Mouse (Mus musculus) ZHBTc4 (cell line): ENCODE measurements around the gene Slc35e1.

Source experiments
- DNase-seq: peaks from one replicate; pipeline ENCODE4 v3.0.0-alpha.2; 2011; ENCODE audit warnings: low read depth, low spot score

The Slc35e1 gene

DNA sequence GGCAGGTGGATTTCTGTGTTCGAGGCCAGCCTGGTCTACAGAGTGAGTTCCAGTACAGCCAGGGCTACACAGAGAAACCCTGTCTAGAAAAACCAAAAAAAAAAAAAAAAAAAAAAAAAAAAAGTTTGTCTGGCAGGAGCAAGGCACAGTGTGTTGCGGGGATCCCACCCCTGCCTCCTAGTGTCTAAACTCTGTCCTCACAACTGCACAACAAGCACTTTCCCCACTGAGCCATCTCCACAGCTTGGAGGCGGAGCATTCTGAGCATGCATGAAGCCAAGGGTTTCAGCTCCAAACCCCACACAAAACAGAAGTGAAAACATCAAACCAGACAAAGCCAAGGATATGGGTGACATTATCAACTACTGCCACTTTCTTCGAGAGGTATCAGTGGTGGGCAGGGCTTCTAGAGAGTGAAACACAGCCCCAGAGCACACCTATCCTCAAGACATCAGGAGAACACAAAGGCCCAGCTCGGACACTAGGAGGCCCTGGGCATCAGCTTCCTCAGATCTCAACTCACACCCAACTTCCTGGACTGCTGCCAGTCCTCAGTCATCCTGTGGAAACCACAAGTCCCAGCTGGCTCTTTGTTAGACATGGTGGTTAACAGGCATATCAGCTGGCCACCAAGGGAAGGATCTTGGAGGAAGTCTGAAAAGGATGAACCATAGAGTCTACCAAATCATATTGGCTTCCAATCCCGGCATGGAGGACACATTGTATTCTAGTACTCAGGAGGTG lies 6.8 kb downstream of the Slc35e1 start:
- peak; percentile 58 for DNase-seq

DNA sequence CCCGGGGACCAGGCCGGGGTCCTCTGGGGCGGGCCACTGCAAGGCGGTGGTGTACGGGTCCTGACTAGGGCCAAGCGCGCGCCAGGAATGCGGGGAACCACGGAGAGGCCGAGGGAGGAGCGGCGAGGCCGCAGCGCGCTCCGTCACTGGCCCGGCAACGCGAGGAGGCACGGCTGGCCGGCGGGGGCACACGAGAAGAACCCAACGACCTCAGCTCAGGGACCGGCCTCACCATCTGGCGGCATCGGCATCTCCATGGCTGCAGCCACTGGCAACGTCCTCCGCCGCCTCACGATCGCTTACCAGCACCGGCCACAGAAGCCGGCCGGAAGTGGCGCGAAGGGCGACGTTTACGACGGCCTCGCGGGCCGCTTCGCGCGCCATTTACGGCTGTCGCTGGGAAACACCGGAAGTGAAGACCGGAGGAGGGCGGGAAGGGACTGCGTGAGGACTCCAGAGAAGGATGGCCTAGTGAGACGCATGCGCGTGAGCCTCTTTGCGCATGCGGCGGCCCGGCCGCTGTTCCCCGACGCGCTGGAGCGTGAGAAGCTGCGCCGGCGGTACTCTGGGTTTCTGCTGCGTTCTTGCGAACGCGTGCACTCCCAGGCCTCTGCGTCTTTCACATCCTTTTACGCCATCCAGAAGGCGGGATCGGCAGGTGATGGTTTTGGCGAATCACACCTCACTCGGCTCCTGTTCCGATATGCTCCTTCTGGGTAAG lies 17.4 kb downstream of the Slc35e1 start, which contains the start of gene Cherp:
Cherp (minus strand) TSS at position 401 of the 721 bp plus-strand sequence.
- DNase-seq, result peak; percentile 100

DNA sequence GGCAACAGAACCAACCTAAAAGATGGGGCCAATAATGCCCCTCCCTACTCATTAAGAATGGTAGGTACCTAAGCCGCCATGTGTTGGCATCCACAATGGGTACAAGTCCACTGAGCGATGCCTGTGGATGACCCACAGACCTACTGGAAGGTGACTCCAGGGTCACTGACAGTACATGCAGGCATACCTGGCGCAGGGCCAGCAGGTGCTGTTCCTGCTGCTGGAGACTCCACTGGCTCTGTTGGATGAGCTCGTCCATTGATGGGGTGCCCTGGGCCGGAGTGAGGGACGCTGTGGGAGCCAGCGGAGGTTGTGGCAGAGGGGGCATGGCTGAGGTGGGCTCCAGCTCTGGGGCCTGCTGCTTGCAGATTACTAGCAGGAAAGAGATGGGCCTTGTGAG lies 21.7 kb downstream of the Slc35e1 start:
- no peak for DNase-seq

DNA sequence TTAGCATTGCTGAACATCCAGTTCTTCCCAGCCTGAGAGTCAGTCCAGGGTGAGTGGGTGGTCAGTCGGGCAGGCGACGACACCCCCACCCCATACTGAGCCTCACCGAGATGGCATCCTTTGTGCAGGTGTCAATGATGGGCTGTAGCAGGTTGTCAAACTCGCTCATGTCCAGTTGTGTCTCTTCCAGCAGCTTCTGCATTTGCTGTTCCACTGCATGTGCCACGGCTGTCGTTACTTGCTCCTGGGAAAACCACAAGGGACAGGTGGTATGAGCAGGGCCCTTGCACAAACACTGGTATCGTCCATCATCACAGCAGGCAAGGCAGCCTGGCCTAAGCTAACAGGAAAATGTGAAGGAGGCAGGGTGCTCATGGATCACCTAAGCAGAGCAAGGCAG lies 22.4 kb downstream of the Slc35e1 start:
- DNase-seq, result no peak

DNA sequence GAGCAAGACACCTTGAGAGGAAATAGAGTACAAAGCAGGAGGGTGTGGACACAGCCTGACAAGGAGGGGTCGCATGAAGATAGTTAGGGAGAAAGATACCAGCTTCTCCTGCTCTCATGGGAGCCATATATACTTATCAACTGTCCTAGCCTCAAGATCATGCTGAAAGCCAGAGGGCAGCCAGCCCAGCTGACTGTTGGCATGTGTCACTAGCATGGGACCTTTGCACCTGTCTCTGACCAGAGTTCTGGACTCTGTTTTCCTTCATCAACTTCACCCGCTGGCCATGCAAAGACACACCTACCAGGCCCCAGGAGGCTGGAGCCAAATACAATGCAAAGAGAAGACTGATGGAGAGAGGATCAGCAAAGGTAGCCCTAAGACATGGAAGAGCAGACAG lies 23.2 kb downstream of the Slc35e1 start:
- DNase-seq, result no peak

DNA sequence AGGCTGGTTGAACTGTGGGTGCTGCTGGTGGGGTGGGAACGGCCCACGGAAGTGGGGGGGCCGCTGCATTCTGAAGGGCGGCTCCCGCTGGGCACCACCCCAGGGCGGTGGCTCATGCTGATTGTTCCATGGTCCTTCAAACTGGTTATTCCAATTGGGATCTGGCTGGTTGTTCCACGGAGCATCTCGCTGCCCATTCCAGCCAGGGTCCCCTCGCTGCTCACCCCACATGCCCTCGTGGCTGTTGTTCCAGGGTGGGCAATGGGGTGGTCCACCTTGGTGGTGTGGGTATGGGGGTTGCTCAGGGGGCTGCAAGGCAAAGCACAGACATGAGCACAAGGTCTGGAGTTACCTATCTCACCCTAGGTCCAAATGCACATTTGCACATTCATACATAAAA lies 28.2 kb downstream of the Slc35e1 start:
- no peak for DNase-seq

DNA sequence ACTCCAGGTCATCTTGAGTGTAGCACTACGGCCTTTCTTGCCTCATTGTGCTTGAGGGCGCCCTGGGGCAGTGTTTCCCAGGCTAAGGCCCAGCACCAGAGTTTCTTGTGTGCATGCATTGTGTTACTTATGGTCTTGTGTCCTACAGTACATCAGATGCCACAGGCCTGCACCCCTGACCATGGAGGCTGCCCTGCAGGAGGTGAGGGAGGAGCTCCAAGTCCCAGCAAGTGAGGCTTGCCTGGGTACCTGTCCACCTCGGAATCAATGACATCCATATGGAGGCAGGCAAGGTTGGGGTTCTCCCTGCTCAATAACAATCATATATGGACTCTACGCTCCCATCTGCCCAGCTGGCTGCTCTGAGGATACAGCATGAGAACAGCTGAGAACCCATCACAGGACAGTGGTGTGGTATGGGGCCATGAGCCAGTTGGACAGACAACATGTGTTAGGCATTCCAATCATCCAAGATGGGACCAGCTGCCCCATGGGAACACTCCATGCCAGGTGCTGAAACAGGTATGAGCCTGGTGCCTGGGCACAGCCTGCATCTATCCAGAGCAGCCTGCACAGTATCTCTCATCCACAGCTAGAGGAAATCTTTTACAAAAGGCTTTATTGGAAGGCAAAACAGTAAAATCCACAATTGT lies 32.4 kb downstream of the Slc35e1 start:
- no peak for DNase-seq

DNA sequence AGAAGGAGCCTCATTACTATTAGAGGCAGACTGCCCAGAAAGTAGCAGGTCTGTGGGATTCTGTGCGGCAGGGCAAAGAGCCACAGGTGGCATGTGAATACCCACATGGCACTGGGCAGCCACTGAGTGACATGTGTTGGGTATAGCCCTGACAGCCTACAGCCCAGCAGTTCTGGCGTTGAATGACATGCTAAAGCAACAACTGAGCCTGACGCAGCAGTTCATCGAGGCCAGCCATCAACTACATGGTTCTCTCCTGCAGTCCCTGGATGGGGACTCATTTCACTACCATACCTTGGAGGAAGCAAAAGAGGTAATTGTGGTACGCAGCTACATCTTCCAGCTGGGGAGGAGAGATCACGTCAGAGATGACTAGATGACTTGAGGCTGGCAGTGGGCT lies 34.0 kb downstream of the Slc35e1 start:
- DNase-seq, result no peak

DNA sequence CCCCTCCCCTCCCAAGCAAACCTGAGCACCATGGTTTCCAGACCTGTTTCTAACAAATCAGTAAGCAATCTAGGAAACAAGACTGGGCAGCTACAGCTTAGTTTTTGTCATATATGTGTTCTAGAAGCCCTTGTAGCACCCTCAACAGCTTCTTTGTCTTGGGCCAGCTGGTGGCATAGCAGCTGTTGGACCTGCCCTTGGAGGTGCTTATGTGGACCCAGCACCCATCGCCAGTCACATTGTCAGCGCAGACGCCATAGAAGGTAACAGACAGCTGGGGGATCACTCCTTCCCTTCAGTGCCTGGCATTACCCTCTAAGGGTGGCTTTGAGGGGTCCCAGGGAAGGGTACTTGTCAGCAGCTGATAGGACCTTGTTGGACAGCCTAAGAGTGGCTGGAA lies 34.6 kb downstream of the Slc35e1 start:
- no peak for DNase-seq

DNA sequence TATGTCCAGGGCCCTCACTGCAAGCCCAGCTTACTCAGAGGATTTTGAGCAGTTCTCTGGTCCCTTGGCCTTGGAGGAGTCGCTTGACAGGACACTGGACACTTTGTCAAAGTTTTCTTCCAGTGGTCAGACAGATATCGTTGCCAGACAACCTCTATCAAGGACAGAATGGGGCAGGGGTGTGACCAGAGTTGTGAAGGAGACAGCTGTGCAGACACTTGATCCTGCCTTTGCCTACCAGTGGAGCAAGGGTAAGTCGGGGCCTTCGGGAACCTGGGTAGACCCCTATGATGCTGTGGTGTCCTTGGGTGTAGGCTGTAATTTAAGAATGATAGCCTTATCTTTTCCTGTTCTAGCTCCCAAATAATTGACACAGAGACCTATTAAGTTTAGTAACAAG lies 37.1 kb downstream of the Slc35e1 start:
- DNase-seq, result no peak

DNA sequence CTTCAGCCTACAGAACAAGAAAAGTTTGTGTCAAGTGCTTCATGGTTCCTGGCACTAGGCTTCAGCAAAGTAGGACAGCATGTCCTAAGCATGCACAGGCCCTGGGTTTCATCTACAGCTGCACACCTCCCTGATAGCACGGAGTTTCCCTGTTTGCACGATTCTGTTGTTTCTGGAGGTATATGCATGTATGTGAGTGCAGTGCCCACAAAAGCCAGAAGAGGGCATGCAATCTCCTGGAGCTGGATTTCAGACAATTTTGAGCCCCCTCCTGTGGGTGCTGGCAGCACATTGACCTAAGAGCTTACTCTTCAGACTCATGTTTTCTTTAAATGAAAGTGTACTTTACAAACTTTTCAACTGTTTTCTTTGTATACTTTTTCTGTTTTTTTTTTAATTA lies 38.5 kb downstream of the Slc35e1 start:
- DNase-seq, result peak; percentile 82

DNA sequence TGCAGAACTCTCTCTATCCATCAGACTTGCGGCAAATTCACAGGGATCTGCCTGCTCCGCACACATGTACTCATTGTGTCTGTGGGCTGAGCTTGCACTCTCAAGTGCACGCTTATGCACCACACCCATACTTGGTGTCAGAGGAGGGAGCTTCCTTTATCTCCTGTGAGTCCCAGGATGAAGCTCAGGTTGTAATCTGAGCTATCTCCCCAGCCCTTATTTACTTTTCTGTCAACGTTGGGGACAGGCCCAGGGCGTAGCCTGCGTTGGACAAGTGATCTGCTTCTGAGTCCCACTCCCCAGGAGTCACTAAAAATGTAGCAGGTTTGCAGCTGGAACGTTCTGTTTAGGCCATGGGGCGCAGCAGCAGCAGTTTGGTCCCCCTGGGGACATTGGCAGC lies 40.9 kb downstream of the Slc35e1 start:
- DNase-seq, result no peak

DNA sequence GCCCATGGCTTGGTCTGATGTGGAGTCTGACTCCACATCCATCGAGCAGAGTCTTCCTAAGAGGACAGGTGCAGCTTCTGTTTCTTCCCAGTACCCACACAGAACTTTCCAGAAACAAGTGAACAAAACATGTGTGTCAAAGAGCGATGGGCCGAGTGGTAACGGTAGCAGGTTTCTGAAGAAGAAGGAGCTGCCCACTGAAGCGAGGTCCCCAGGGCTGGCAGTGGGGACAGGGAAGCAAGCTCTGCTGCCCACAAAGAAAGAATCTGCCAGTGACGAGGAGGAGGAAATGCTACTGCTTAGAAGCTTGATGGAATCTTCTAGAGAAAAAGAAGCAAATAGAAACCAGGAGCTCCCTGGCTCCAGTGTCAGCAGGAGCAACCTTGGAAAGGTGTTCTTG lies 47.3 kb downstream of the Slc35e1 start:
- no peak for DNase-seq

DNA sequence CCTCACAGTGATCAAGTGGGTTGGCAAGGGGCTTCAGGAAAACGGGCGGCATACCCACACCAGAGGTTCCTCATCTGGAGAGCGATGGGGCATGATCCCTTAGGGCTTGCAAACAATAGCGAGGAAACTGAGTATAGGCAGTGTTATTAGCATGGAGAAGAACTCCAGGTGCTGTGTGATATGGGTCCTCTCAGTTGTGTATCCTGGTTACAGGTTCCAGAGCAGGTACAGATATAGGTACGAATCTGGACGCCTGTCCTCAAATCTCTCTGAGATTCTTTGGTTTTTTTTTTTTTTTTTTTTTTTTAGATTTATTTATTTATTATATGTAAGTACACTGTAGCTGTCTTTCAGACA lies 48.4 kb downstream of the Slc35e1 start:
- no peak for DNase-seq

DNA sequence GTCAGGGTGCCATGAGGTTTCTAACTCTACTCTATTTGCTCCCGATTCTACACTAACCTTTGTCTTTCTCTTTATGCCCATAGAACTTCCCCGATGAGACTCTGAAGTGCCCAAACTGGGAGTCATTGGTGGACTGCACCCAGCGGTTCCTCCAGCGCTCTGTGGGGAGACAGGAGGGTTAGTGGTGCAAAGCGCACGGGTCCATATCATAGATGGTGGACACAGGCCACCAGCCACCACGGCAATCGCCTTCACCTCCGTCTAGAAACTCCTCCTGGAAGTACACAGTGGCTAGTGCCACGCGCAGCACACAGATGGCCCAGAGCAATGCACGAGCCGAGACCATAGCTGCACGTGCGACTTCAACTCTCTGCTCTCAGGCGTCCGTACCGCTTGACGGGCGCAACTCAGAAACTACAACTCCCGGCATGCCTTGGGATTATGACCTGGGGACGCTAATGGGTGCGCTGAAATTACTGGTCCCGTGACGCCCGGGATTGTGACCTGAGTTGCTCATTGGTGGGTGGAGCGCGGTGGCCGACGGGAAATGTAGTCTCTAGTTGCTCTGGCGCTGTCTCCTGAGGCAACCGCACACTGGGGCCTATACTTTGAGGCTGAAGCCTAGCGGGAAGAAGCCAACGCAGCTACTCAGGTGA lies 48.9 kb downstream of the Slc35e1 start, which contains the start of the genes Calr3 and 1700030K09Rik:
Calr3 (minus strand) TSS at position 533 of the 656 bp plus-strand sequence.
1700030K09Rik (plus strand) TSS at position 543 of the 656 bp plus-strand sequence.
- DNase-seq, result peak; percentile 98

DNA sequence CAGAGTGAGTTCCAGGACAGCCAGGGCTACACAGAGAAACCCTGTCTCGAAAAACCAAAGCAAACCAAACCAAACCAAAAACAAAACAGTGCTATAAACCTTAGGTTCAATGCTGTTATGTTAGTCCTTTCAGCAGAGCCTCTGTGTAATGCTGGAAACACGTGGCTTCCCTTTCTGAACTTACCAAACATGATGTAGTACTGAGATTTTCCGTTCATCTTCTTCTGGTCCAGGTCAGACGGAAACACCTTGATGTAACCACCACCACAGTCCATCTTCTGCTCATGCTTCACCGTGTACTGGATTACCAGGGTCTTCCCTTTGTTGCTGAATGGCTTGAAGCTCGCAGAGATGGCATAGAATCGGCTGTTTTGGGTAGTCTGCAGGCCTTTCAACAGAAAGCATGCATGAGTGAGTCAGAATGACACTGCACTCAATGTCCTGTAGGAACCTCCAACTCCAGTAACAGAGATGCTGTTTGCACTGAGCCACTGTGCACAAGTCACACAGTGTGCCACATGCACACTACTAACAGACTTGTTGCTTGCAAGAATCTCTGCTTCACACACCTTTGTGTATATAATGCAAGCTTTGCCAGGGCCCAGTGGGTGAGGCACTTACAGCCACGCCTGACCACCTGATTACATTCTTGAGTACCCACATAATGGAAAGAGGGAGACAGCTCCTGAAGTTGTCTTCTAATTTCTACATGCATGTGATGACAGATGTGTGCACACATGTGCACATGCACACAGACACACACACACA lies 54.0 kb downstream of the Slc35e1 start:
- DNase-seq, result no peak

DNA sequence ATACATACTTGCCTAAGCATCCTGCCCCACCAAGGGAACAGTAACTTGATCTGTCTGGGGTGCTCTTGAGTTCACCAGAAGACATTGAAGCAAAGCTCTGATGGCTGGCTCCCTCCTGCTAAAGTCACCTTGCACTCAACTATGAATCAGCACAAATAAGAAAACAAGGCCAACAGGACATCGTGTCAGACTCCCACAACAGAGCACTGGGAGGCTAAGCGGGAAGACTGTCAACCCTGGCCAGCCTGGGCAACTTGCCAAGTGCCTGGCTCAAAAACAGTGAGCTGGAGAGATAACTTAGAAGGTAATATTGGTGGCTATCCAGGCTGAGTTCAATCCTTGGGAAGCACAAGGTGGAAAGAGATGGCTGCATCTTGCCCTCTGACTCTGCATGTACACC lies 57.5 kb downstream of the Slc35e1 start:
- no peak for DNase-seq
